Mouse (Mus musculus) kidney, embryonic 16.5 days (tissue): ENCODE measurements around the gene Rnf39. TPM values are rescaled to one million over a fixed set of nuclear protein-coding genes. Genes with fewer than 3 reads are reported as not detected.

Experiments
- ATAC-seq: fragments of 200-750 bp; cut with Nextera tagmentation; 2 replicates; pipeline ENCODE4 v1.8.0; 2017; ENCODE audit warnings: moderate TSS enrichment; ENCODE audit not compliant: low FRiP score, low TSS enrichment
- H3K27ac ChIP-seq: fragments of 300-500 bp; sonication (generic); 2 replicates; pipeline ENCODE4 v1.5.1; 2014; ENCODE audit warnings: low read length
- H3K27me3 ChIP-seq: fragments of 300-500 bp; sonication (generic); 2 replicates; pipeline ENCODE4 v1.6.1; 2014; ENCODE audit warnings: low read length, control low read depth, mixed read lengths; ENCODE audit not compliant: insufficient read depth
- H3K36me3 ChIP-seq: fragments of 300-500 bp; sonication (generic); 2 replicates; pipeline ENCODE4 v1.6.1; 2014; ENCODE audit warnings: low read length, control low read depth, mixed read lengths; ENCODE audit not compliant: insufficient read depth
- H3K4me1 ChIP-seq: fragments of 300-500 bp; sonication (generic); 2 replicates; pipeline ENCODE4 v1.6.1; 2014; ENCODE audit warnings: low read length, control low read depth, mixed read lengths; ENCODE audit not compliant: insufficient read depth
- H3K4me2 ChIP-seq: fragments of 300-500 bp; sonication (generic); replicated peaks from 2 replicates; pipeline ENCODE4 v1.6.1; 2014; ENCODE audit warnings: low read depth, low read length
- H3K4me3 ChIP-seq: fragments of 300-500 bp; sonication (generic); 2 replicates; pipeline ENCODE4 v1.5.1; 2014; ENCODE audit warnings: mild to moderate bottlenecking, low read length
- H3K9ac ChIP-seq: fragments of 300-500 bp; sonication (generic); replicated peaks from 2 replicates; pipeline ENCODE4 v1.6.1; 2014; ENCODE audit warnings: low read length
- H3K9me3 ChIP-seq: fragments of 300-500 bp; sonication (generic); 2 replicates; pipeline ENCODE4 v1.6.1; 2016; ENCODE audit warnings: low read length, control low read depth
- WGBS: fragments of 180-500 bp; shearing (Covaris S2); extraction: QIAGEN DNeasy Blood & Tissue Kit; methylation state at CpG from one replicate; pipeline ENCODE4 v1.1.7; 2014; 5-methylcytosine and 5-hydroxymethylcytosine counted together
- polyA plus RNA-seq: library from polyadenylated mRNA; unstranded; fragments of >200 nt; fragmentation: Nextera tagmentation; extraction: Ambion mirVana; gene quantifications from 2 replicates; pipeline ENCODE4 v1.2.1, GENCODE M21; 2015

Gene Rnf39
- polyA plus RNA-seq, 1 experiment from 2014 or later, result 0.27 TPM

DNA sequence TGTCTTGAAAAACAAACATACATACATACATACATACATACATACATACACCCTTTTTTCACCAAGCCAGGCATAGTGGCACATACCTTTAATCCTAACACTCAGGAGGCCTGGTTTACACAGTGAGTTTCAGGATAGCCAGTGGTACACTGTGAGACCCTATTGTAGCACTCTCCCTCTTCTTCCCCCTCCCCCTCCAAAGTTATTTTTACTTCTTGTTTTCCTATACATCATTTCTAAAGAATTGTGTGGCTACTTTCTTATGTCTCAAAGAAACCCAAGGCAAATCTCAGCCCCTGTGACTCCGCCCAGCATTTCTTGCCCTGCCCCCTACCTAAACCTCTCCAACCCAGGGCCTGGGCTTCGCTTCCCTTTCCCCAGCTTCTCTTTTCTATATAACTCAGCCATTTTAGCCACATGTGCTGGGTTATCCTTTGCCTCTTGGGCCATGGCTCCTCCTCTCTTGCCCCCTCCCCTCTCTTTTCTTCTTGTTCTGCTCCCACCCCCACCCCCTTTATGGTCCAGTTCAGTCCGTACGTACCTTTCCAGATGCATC is 51.1 kb downstream of the Rnf39 start:
- no peak for ATAC-seq
- Histone ChIP-seq H3K4me1 (no peaks in the 10 kb centered on the region), H3K27ac (no peak overlapping the region), H3K4me3 (no peak overlapping the region), H3K27me3 (peaks cover 10% of the 10 kb centered on the region), H3K9me3 (no peaks in the 10 kb centered on the region), H3K4me2 (no peak overlapping the region), H3K36me3 (no peaks in the 10 kb centered on the region), H3K9ac (no peak overlapping the region)
- 89% methylated on average over 4 of the region's 4 CpGs for WGBS

DNA sequence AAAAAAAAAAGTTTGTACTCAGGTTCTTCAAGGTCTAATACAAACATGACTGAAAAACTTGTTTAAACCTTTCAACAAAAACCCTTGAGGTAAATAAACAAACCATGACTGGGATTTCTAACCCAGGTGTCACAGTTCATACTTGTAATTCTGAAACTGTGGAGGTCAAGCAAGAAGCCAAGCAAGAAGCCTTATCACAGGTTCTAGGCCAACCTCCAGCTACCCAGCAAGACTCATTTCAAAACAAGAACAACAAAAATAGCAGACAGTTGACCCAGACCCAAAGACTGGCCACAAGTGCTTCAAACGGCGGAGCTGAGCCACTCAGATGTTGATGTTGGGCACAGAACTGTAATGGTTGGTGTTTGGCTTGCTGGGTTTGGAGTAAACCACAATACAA is 51.8 kb downstream of the Rnf39 start:
- no peak overlapping the region for H3K4me3 ChIP-seq
- H3K4me1 ChIP-seq, result no peaks in the 10 kb centered on the region
- H3K4me2 ChIP-seq, result no peak overlapping the region
- no peaks in the 10 kb centered on the region for H3K9me3 ChIP-seq
- no peak overlapping the region for H3K9ac ChIP-seq
- H3K27me3 ChIP-seq, result peaks cover 3% of the 10 kb centered on the region
- 89% methylated on average over 2 of the region's 2 CpGs for WGBS
- ATAC-seq, result no peak
- H3K36me3 ChIP-seq, result no peaks in the 10 kb centered on the region
- H3K27ac ChIP-seq, result no peak overlapping the region

DNA sequence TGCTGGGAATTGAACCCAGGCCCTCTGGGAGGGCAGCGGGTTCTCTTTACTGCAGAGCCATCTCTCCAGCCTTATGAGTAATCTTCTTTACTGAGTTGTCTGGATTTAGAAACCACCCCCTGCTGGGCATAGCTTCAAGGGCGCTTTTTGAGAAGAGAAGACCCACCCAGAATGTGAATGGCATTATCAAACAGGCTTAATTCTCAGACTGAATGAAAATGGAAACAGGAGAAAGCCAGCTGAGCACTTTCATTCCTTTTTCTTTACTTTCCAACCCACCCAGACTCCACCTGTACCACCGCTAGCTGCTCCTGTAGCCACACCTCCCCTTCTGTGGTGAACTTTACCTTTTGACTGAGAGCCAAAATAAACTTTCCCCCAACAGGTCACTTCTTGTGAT is 52.7 kb downstream of the Rnf39 start:
- no peaks in the 10 kb centered on the region for H3K36me3 ChIP-seq
- 74% methylated on average over 3 of the region's 3 CpGs for WGBS
- no peak overlapping the region for H3K4me3 ChIP-seq
- no peak for ATAC-seq
- H3K4me2 ChIP-seq, result no peak overlapping the region
- H3K27me3 ChIP-seq, result no peaks in the 10 kb centered on the region
- no peak overlapping the region for H3K27ac ChIP-seq
- H3K9ac ChIP-seq, result no peak overlapping the region
- no peaks in the 10 kb centered on the region for H3K9me3 ChIP-seq
- H3K4me1 ChIP-seq, result no peaks in the 10 kb centered on the region

DNA sequence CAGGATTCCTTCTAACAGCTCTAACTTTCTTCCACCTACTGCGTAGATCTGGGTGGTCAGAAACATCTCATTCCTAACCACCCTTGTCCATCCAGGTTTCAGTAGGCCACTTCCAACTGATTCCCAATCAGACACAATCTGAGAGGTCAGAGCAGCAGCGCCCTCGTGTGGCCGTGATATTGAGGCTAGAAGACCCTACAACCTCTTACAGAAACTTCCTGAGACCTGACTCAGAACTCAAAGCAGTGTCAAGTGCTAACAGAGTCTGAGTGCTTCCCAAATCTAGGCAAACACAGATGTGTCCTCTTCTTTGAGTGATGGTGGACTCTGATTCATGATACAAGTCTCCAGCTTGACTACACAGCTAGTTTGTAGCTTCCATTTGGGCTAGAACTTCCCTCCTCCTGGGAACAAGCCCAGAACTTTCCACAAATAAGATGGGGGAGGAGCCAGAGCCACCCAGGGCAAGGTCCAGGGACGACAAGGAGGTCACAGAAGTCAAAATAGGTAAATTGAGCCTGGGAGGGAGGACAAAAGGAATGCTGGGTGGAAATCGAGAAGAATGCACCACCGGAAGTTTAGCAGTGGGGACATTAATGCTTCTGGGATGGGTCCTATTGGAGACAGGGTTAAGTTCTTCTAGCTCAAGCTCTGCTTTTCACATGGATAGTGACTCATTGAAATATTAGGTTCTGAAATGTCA is 54.5 kb downstream of the Rnf39 start:
- no peaks in the 10 kb centered on the region for H3K4me1 ChIP-seq
- H3K9ac ChIP-seq, result no peak overlapping the region
- no peaks in the 10 kb centered on the region for H3K9me3 ChIP-seq
- ATAC-seq, result peak; percentile 77; the same call in 1 of the 2 replicates
- 18% methylated on average over 7 of the region's 7 CpGs for WGBS
- no peaks in the 10 kb centered on the region for H3K36me3 ChIP-seq
- no peak overlapping the region for H3K4me2 ChIP-seq
- no peaks in the 10 kb centered on the region for H3K27me3 ChIP-seq
- H3K27ac ChIP-seq, result no peak overlapping the region
- no peak overlapping the region for H3K4me3 ChIP-seq

Other genes starting within 250 kb of the Rnf39 start
- not detected in 2 replicates for gene H2-M10.5, start 170.0 kb upstream of the Rnf39 start, polyA plus RNA-seq
- not detected in 2 replicates for gene H2-M10.6, start 130.7 kb upstream of the Rnf39 start, polyA plus RNA-seq
- 41.7 and 45.8 TPM in 2 replicates for gene Trim26, start 105.8 kb upstream of the Rnf39 start, polyA plus RNA-seq
- 0.22 and 0.27 TPM in 2 replicates for gene Trim15, start 75.7 kb upstream of the Rnf39 start, polyA plus RNA-seq
- gene Trim10, start 73.3 kb upstream of the Rnf39 start, polyA plus RNA-seq, result 2.1 and 2.4 TPM in 2 replicates
- not detected in 2 replicates for gene Trim40, start 52.8 kb upstream of the Rnf39 start, polyA plus RNA-seq
- not detected in 2 replicates for gene Trim31, start 44.8 kb upstream of the Rnf39 start, polyA plus RNA-seq
- 111 and 116 TPM in 2 replicates for gene Ppp1r11, start 8.8 kb downstream of the Rnf39 start, polyA plus RNA-seq
- 90.7 and 94.7 TPM in 2 replicates for gene Znrd1, start 15.6 kb downstream of the Rnf39 start, polyA plus RNA-seq
- 6.7 and 6.8 TPM in 2 replicates for gene Znrd1as, start 15.7 kb downstream of the Rnf39 start, polyA plus RNA-seq
- gene 2410137M14Rik, start 38.3 kb downstream of the Rnf39 start, polyA plus RNA-seq, result not detected in 2 replicates
- 0.44 and 0.57 TPM in 2 replicates for gene H2-M5, start 46.6 kb downstream of the Rnf39 start, polyA plus RNA-seq
- gene Zfp57, start 58.2 kb downstream of the Rnf39 start, polyA plus RNA-seq, result 64.5 and 66.7 TPM in 2 replicates
- gene Mog, start 80.5 kb downstream of the Rnf39 start, polyA plus RNA-seq, result 0.09 and 0.13 TPM in 2 replicates
- gene Gabbr1, start 103.0 kb downstream of the Rnf39 start, polyA plus RNA-seq, result 5.6 and 7.7 TPM in 2 replicates
- not detected in 2 replicates for gene Olfr90, start 145.6 kb downstream of the Rnf39 start, polyA plus RNA-seq
- not detected in 2 replicates for gene Olfr91, start 155.4 kb downstream of the Rnf39 start, polyA plus RNA-seq
- gene Olfr92, start 177.2 kb downstream of the Rnf39 start, polyA plus RNA-seq, result not detected in 2 replicates
- not detected in 2 replicates for gene Olfr93, start 218.6 kb downstream of the Rnf39 start, polyA plus RNA-seq